Mouse (Mus musculus) right cerebral cortex, postnatal 4 days (tissue): Measurements from ENCODE around the gene Ugdh.

Experiments
- DNase-seq: peaks from one replicate; pipeline ENCODE4 v3.0.0-alpha.2; 2022

Ugdh gene

DNA sequence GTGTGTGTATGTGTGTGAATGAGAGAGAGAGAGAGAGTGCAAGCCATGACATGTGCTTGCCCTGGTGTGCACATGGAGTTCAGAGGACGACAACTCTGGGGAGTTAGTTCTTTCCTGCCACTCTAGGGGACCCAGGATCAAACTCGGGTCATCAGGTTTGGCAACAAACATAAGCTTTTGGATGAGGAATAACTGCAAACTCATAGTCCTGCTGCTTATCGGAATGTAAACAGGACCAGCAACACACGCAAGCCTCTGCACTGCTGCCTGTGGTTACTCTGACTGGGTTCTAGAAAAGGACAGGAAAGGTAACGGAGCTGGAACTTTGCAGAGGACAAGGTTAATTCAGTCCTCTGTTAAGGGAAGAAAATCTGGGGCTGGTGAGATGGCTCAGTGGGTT, 10.5 kb downstream of the Ugdh start:
- no peak for DNase-seq

GRCm38 (mm10) chr5:65424215-65424614, 11.5 kb downstream of the Ugdh start:
- DNase-seq: no peak

- no peak for DNase-seq
These were observed 12.9 kb downstream of the Ugdh start for GRCm38 (mm10) chr5:65422803-65423202.

DNA sequence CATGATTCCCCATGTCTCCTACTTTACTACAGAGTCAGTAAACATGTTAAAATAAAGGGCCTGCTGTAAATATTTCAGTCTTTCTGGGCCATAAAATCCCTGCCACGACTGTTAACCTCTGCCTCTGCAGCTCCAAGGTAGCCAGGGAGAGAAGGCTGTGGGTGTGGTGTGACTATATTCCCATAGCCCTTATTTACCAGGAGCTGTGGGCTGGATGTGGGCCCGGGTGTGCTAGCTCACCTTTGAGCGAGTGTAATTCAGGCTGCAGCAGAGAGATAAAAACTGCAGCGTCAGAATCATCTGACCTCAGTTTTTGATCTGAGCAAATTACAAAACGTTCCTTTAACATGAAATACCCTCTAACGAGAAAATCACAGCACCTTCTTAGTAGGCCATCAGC, 14.9 kb downstream of the Ugdh start:
- no peak for DNase-seq

DNA sequence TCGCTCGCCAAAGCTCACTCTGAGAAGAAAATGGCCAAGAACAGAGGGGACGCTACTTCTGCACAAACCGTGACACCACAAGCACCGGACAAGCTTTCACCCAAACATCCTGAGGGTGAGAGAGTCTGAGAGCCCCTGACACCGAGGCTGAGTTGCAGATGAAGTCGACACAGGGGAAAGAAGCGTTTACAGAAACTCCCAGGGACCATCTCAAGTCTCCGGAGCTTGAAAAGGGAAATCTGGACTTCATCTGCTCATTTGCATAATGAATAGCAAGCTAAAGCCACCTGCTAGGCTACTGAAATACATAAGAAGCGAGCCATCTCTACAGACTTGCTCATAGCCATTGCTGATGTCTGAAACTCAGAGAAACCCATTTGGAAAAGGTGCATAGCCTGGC, 16.6 kb downstream of the Ugdh start:
- DNase-seq: no peak

- DNase-seq: no peak
These were observed 19.9 kb downstream of the Ugdh start for GRCm38 (mm10) chr5:65415653-65416458.

GRCm38 (mm10) chr5:65407989-65408388, 27.8 kb downstream of the Ugdh start:
- no peak for DNase-seq

GRCm38 (mm10) chr5:65401251-65401994, 34.3 kb downstream of the Ugdh start:
- DNase-seq: peak; percentile 77

GRCm38 (mm10) chr5:65394425-65394824, 41.3 kb downstream of the Ugdh start:
- no peak for DNase-seq

- DNase-seq: no peak
These were observed 44.0 kb downstream of the Ugdh start for GRCm38 (mm10) chr5:65391753-65392152.

DNA sequence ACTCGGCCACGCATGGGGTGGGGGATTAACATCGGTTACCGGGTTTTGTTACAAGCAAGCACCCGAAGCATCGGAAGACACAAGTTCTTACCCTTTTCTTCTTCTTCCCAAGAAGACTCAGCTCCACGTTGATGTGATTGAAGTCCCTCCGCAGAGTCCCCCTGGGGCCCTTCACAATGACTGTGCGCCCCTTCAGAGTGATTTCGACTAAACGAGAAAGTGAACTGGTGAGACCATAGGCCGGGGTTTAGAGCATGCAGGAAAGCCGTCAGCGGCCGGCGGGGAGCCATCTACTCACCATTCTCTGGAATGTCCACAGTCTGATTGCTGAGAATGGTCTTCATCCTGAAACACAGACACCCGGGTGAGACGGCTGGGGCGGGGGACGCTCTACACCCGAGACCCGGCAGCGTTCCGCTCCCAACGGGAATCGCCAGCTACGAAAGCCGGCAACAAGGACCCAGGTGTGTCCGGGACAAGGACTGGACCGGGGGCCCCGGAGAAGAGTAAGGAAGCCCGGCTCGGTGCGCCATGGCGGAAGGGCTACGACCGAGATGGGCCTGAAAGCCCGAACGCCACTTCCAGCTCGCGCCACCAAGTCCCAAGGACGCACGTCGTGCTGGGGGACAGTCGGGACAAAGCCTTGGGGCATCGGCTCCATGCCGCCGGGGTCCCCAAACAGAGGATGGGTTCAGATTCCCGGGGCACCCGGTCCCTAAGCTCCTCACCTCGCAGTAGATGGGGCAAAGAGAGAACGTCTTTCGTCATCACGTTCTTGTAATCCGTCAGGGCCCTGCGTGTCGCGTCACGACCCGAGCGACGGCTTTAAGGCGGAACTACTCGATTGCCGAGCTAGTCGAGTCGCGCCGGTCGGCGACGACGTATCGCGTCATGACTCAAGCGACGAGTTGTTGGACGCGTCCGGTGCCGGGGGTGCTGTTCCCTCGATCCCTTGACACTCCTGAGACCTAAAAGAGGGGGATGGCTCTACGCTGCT, 44.8 kb downstream of the Ugdh start, which contains the start of the genes Rpl9 and Lias:
TSS of gene Rpl9 (minus strand) at position 797 of the 997 bp plus-strand sequence.
TSS of gene Lias (plus strand) at position 850 of the 997 bp plus-strand sequence.
- peak; percentile 99 for DNase-seq

- DNase-seq: no peak
These were observed 48.5 kb downstream of the Ugdh start for GRCm38 (mm10) chr5:65387008-65387867.

GRCm38 (mm10) chr5:65385704-65386103, 50.0 kb downstream of the Ugdh start:
- DNase-seq: no peak

DNA sequence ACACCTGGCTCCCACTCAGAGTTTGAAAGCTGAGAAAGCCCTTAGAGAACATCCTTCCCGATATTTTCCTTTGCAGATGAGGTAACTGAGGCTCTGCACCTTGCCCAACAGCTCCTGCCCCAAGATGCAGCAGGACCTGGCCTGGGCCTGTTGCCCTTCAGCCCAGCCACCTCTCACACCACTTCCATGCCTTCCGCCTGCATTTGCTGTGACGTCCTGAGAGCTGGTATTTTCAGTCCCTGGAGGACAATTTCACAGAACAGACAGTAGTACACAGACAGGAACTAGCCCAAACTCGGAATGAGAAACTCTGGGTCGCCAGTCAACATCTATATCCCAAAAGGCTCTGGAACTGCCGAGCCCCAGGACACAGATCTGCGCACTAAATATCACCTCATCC, 61.0 kb downstream of the Ugdh start:
- DNase-seq: no peak

- no peak for DNase-seq
These were observed 64.2 kb downstream of the Ugdh start for GRCm38 (mm10) chr5:65371551-65371950.

GRCm38 (mm10) chr5:65367837-65368236, 67.9 kb downstream of the Ugdh start:
- DNase-seq: no peak
